Mouse (Mus musculus): ENCODE measurements around the gene Siah1a.

Siah1a gene

DNA sequence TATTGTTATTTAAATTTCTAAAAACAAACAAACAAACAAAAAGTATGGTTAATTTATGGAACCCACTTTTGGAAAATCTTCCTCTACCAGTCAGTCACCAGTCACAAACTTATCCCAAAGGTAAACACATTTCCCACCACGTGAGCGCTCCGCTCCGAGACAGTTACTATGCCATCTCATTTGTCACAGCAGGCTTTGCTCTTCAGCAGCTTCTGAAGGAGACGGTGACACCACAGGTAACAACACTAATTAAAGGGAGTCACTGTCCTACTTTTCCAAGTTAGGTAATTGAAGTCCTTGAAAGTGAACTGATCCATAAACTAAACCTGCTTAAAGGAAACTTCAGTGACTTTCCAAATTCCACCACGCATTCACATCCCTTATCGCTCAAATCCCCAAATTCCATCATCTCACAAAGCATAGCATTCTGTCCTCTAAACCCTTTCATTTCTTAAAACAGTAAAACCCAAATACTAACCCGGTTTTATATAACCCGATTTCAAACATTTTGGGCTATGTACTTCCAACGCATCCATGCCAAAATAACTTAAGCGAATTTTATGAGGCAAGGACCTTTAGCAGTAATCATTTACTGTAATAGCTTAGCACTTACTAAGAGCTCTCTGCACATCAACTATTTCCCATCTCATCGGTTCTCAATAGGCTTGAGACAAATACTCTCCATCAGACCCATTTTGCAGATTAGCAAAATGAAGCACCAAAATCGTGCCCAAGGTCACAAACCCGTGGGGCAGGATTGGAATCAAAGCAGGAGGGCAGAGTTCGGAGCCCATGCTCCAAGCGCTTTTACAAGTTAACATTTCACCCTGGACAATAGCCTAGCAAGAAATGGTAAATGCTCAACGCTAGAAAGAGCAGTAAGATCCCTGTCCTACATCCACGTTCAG, 1.2 kb downstream of the Siah1a start:
- DNase-seq (ENCODE audit: low spot score): no peak

- no peak for DNase-seq (ENCODE audit: low spot score)
These were observed 3.0 kb downstream of the Siah1a start for GRCm38 (mm10) chr8:86742605-86743345.

DNA sequence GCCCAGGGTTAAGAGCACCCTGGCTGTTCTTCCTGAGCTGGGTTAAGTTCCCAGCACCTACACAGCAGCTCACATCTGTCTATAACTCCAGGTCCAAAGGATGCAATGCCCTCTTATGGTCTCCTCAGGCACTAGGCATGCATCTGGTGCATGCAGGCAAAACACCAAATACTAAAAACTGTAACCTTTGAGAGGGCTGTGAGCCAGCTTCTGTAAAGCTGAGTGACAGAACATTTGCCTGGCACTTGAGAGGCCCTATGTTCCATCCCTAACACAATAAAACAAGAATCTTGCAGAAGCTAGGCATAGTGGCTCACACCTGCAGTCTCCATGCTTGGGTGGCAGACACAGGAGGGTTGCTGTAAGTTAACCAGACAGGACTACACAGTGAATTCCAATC, 4.1 kb downstream of the Siah1a start:
- no peak for DNase-seq (ENCODE audit: low spot score)

- no peak for DNase-seq (ENCODE audit: low spot score)
These were observed 4.8 kb downstream of the Siah1a start for GRCm38 (mm10) chr8:86740899-86741298.

GRCm38 (mm10) chr8:86735446-86736111, 10.2 kb downstream of the Siah1a start:
- DNase-seq (ENCODE audit: low spot score): no peak

GRCm38 (mm10) chr8:86734954-86735353, 10.8 kb downstream of the Siah1a start:
- DNase-seq (ENCODE audit: low spot score): no peak

- DNase-seq (ENCODE audit: low spot score): no peak
These were observed 11.6 kb downstream of the Siah1a start for GRCm38 (mm10) chr8:86734171-86734570.

GRCm38 (mm10) chr8:86730860-86731259, 14.9 kb downstream of the Siah1a start:
- DNase-seq (ENCODE audit: low spot score): no peak

GRCm38 (mm10) chr8:86730303-86730702, 15.4 kb downstream of the Siah1a start:
- no peak for DNase-seq (ENCODE audit: low spot score)

- DNase-seq (ENCODE audit: low spot score): no peak
These were observed 17.3 kb downstream of the Siah1a start for GRCm38 (mm10) chr8:86728224-86728950.

DNA sequence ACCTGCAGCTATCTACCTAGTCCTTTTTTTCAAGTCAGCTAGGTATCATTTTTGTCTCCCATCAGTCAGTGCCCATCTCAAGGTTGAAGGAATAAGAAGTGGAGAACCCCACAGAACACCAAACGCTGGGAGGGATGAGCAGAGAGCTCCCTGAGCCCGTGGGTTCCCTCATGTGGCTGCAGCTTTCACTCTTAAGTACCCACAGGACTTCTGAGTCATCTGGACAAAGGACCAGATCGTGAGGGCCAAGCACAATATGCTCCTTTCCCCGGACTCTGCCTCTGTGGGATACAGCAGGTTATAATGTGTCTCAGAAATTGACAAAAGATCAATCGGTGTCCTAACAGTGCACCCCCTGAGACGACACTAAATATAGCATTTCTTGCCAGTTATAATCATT, 18.8 kb downstream of the Siah1a start:
- no peak for DNase-seq (ENCODE audit: low spot score)

GRCm38 (mm10) chr8:86721490-86721889, 24.2 kb downstream of the Siah1a start:
- DNase-seq (ENCODE audit: low spot score): no peak

GRCm38 (mm10) chr8:86720756-86721459, 24.8 kb downstream of the Siah1a start:
- no peak for DNase-seq (ENCODE audit: low spot score)

DNA sequence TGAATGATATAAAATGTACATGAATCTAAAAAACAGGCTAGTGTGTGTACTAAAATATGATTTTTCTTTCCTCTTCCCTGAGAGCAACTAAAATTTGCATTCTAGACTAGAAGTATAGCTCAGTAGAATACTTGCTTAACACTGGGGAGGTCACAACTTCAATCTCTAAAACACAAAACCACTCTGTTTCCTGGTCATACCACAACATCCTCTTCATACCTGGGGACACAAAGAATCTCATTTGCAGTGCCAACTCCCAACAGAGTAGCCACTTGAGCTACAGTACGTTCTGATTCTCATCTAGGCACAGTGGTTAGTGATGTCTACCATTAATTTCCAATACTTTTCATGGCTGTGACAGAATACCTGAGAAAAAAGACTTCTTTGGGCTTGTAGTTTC, 26.4 kb downstream of the Siah1a start:
- DNase-seq (ENCODE audit: low spot score): no peak

DNA sequence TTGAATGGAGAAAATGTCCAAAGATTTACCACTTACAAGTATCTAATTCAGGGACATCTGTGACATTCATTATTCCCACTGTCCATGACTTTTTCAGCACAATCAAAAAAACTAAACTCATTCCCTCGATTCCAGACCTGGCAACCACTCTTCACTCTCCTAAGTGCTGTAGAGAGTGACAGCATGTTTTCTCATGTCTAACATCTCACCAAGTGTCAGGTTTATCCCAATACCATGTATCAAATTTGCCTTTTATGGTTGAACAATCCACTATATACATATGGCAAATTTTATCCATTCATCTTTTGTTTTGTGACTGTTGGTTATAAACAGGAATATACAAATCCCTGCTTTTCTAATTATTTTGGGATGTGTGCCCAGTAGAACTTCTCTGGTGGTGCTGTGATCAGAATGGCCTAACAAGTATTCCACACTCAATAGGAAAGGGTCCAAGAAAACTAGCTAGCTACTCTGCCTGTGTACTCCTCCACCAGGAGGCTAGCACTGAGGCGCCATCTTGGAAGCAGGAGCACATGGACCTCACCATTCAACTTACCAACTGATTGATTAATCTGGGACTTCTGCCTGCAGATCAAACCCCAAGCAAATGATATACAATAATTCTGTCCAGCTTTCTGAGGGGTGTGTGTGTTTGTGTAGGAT, 27.3 kb downstream of the Siah1a start:
- no peak for DNase-seq (ENCODE audit: low spot score)

DNA sequence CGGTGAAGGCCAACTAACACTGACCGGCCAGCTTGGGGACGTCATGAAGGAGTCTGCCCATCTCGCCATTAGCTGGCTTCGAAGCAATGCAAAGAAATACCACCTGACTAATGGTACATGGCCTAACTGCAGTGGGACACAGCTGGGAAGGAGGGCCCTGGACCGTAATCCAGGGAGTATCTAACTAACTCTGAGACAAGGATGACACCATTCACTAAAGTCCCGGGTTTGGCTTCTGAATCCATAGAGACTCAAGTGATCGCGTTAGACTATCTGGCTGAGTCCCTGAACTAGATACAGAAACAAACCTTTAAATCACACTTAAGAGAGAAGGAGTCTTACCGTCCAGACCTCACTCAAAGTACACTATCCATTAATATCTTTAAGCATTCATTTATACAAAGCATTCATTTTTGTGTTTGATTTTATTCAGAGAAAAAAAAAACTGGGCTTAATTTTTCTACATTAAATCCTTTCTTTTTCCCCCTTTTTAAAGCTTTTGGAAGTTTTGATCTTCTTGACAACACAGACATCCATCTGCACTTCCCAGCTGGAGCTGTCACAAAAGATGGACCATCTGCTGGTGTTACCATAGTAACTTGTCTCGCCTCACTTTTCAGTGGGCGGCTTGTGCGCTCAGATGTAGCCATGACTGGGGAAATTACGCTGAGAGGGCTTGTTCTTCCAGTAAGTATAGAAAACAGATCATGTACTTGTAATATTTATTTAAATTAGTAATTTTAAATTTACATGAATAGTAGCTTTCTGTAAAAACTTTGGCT, 32.1 kb downstream of the Siah1a start:
- no peak for DNase-seq (ENCODE audit: low spot score)

GRCm38 (mm10) chr8:86712594-86712993, 33.1 kb downstream of the Siah1a start:
- DNase-seq (ENCODE audit: low spot score): no peak

DNA sequence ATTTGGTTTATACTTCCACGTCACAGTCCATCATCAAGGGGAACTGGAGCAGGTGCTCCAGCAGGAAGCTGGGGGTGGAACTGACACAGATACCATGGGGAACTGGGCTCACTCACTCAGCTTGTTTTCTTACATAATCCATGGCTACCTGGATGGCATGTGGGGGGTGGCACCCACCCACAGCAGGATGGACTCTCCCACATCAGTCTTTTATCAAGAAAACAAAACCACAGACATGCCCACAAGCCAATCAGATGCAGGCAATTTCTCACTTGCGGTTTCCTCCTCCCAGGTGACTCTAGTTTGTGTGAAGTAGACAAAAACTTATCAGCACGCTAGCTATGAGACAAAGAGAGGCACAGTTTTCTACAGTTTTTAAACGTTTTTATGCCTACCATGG, 37.9 kb downstream of the Siah1a start:
- DNase-seq (ENCODE audit: low spot score): no peak

DNA sequence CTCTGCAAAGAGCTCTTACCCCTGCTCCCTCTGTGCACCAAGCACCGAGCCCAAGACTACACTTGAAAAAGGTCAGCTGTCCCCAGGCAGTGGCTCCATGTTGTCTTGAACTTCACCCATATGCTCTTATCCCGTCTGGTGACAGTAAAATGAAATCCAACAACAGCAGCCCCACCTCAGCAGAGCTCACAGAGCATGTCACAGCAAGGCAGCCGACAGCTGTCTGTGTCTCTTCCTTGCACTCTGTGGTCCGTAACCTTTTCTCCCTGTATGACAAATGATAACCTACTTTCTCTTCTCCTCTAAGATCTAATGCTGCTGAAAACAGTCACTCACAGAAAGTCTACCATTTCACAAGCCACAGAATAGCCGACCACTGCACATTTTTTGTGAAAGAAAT, 39.0 kb downstream of the Siah1a start:
- DNase-seq (ENCODE audit: low spot score): no peak

DNA sequence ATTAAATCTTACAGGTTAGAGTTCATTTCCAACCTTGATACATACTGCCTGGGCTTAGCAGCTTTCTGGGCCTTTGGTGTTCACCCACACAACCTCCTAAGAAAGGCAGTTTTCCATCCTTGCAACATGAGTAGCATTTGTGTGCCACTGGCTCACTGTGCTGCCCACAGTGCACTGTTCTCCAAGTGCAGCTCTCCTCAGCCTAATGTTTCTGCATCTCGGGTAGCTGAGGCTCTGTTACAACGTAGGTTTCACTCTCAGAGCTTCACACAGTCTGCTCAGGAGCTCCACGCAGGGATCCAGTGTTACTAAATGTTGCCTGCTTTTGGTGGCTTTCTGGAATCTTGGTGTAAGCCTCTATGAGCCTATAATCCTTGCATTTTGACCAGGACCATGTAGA, 40.4 kb downstream of the Siah1a start:
- no peak for DNase-seq (ENCODE audit: low spot score)
